Mouse (Mus musculus): ENCODE data around the gene Nkain2.
"Not testable (repeated sequence)": the region's sequence is repeated elsewhere in the genome, so short reads cannot be mapped to it uniquely, and the experiment has no call there.

Nkain2 gene

GRCm38 (mm10) chr10:32058251-32058650 lies 832.0 kb downstream of the Nkain2 start:
- DNase-seq (ENCODE audit: low read depth, low spot score), result no peak

GRCm38 (mm10) chr10:32052546-32053295 lies 837.5 kb downstream of the Nkain2 start:
- no peak for DNase-seq (ENCODE audit: low read depth, low spot score)

- no peak for DNase-seq (ENCODE audit: low read depth, low spot score)
These were observed 838.2 kb downstream of the Nkain2 start for GRCm38 (mm10) chr10:32052045-32052444.

GRCm38 (mm10) chr10:32029996-32030395 lies 860.3 kb downstream of the Nkain2 start:
- DNase-seq (ENCODE audit: low read depth, low spot score), result no peak

GRCm38 (mm10) chr10:32018385-32018784 lies 871.9 kb downstream of the Nkain2 start:
- no peak for DNase-seq (ENCODE audit: low read depth, low spot score)

- DNase-seq (ENCODE audit: low read depth, low spot score), result peak; percentile 12
These were observed 889.0 kb downstream of the Nkain2 start for GRCm38 (mm10) chr10:32001216-32001753.

- no peak for DNase-seq (ENCODE audit: low read depth, low spot score)
These were observed 897.1 kb downstream of the Nkain2 start for GRCm38 (mm10) chr10:31993205-31993604.

GRCm38 (mm10) chr10:31978387-31978786 lies 911.9 kb downstream of the Nkain2 start:
- DNase-seq (ENCODE audit: low read depth, low spot score), result no peak

- DNase-seq (ENCODE audit: low read depth, low spot score), result peak; percentile 2
These were observed 943.0 kb downstream of the Nkain2 start for GRCm38 (mm10) chr10:31947178-31947726.

GRCm38 (mm10) chr10:31931961-31932360 lies 958.3 kb downstream of the Nkain2 start:
- DNase-seq (ENCODE audit: low read depth, low spot score), result no peak

GRCm38 (mm10) chr10:31927657-31928056 lies 962.6 kb downstream of the Nkain2 start:
- DNase-seq (ENCODE audit: low read depth, low spot score), result no peak

GRCm38 (mm10) chr10:31920901-31921300 lies 969.4 kb downstream of the Nkain2 start:
- DNase-seq (ENCODE audit: low read depth, low spot score), result not testable (repeated sequence)

GRCm38 (mm10) chr10:31907488-31907887 lies 982.8 kb downstream of the Nkain2 start:
- peak; percentile 16 for DNase-seq (ENCODE audit: low read depth, low spot score)

- DNase-seq (ENCODE audit: low read depth, low spot score), result no peak
These were observed 990.8 kb downstream of the Nkain2 start for GRCm38 (mm10) chr10:31899501-31899900.

GRCm38 (mm10) chr10:31873323-31873895 lies 1016.9 kb downstream of the Nkain2 start:
- peak; percentile 4 for DNase-seq (ENCODE audit: low read depth, low spot score)

GRCm38 (mm10) chr10:31868275-31868674 lies 1022.0 kb downstream of the Nkain2 start:
- DNase-seq (ENCODE audit: low read depth, low spot score), result no peak

- DNase-seq (ENCODE audit: low read depth, low spot score), result no peak
These were observed 1063.2 kb downstream of the Nkain2 start for GRCm38 (mm10) chr10:31827041-31827440.

- no peak for DNase-seq (ENCODE audit: low read depth, low spot score)
These were observed 1077.7 kb downstream of the Nkain2 start for GRCm38 (mm10) chr10:31812543-31812942.

- peak; percentile 82 for DNase-seq (ENCODE audit: low read depth, low spot score)
These were observed 1147.7 kb downstream of the Nkain2 start for GRCm38 (mm10) chr10:31742443-31743057.

- DNase-seq (ENCODE audit: low read depth, low spot score), result no peak
These were observed 1162.2 kb downstream of the Nkain2 start for GRCm38 (mm10) chr10:31728036-31728435.

- no peak for DNase-seq (ENCODE audit: low read depth, low spot score)
These were observed 1243.0 kb downstream of the Nkain2 start for GRCm38 (mm10) chr10:31647270-31647669.

- no peak for DNase-seq (ENCODE audit: low read depth, low spot score)
These were observed 1244.2 kb downstream of the Nkain2 start for GRCm38 (mm10) chr10:31646083-31646482.

Measured in mesoderm, embryonic 11.5 days (tissue).